Mouse (Mus musculus): ENCODE measurements around the gene Fosl2. TPM values are rescaled to one million over a fixed set of nuclear protein-coding genes. Genes with fewer than 3 reads are reported as not detected.

Gene Fosl2
- 0.80 and 1.1 TPM in 2 replicates for polyA plus RNA-seq (2014; fragmentation: Nextera tagmentation; extraction: Ambion mirVana)

- Histone ChIP-seq H3K4me2 (replicated peaks) (peak within 1 kb of the TSS; percentile 89), H3K4me3 (replicated peaks; ENCODE audit: low read length) (peak within 1 kb of the TSS; percentile 62), H3K4me1 (replicated peaks; ENCODE audit: control insufficient read depth, insufficient read depth, low read length) (peaks cover 15% of the 10 kb centered on the region; the same call in 1 of the 2 replicates), H3K9ac (peak within 1 kb of the TSS; percentile 70), H3K27me3 (ENCODE audit: control insufficient read depth, insufficient read depth, low read length) (peaks cover 51% of the 10 kb centered on the region), H3K9me3 (ENCODE audit: control insufficient read depth, low read length) (no peaks in the 10 kb centered on the region), H3K36me3 (replicated peaks; ENCODE audit: control insufficient read depth, insufficient read depth) (no peaks in the 10 kb centered on the region), H3K27ac (peak within 1 kb of the TSS; percentile 71)
- peak; percentile 87 for ATAC-seq (ENCODE audit: low FRiP score)
- WGBS: under 1% methylated on average over 62 of the region's 85 CpGs
- peak; percentile 79 for DNase-seq (ENCODE audit: low spot score)
These were observed at the start of gene Fosl2 for GRCm38 (mm10) chr5:32135336-32136206. Fosl2 (plus strand) TSS chr5:32135801.

- Histone ChIP-seq H3K4me3 (replicated peaks; ENCODE audit: low read length) (no peak overlapping the region), H3K27ac (no peak overlapping the region), H3K4me1 (replicated peaks; ENCODE audit: control insufficient read depth, insufficient read depth, low read length) (peaks cover 4% of the 10 kb centered on the region; the same call in 1 of the 2 replicates), H3K36me3 (replicated peaks; ENCODE audit: control insufficient read depth, insufficient read depth) (no peaks in the 10 kb centered on the region), H3K9ac (no peak overlapping the region), H3K4me2 (replicated peaks) (no peak overlapping the region), H3K27me3 (ENCODE audit: control insufficient read depth, insufficient read depth, low read length) (no peaks in the 10 kb centered on the region), H3K9me3 (ENCODE audit: control insufficient read depth, low read length) (no peaks in the 10 kb centered on the region)
- 85% methylated on average over 2 of the region's 2 CpGs for WGBS
- no peak for ATAC-seq (ENCODE audit: low FRiP score)
- no peak for DNase-seq (ENCODE audit: low spot score)
These were observed 49.6 kb upstream of the Fosl2 start for GRCm38 (mm10) chr5:32085971-32086370.

GRCm38 (mm10) chr5:32086526-32087090, 49.0 kb upstream of the Fosl2 start:
- DNase-seq (ENCODE audit: low spot score) (no peak), ATAC-seq (ENCODE audit: low FRiP score) (no peak)
- no peak overlapping the region for H3K9ac ChIP-seq
- no peaks in the 10 kb centered on the region for H3K27me3 ChIP-seq (ENCODE audit: control insufficient read depth, insufficient read depth, low read length)
- H3K4me3 ChIP-seq (replicated peaks; ENCODE audit: low read length): no peak overlapping the region
- no peaks in the 10 kb centered on the region for H3K36me3 ChIP-seq (replicated peaks; ENCODE audit: control insufficient read depth, insufficient read depth)
- no peaks in the 10 kb centered on the region for H3K9me3 ChIP-seq (ENCODE audit: control insufficient read depth, low read length)
- WGBS: 95% methylated on average over 6 of the region's 6 CpGs
- H3K4me1 ChIP-seq (replicated peaks; ENCODE audit: control insufficient read depth, insufficient read depth, low read length): no peaks in the 10 kb centered on the region
- H3K27ac ChIP-seq: no peak overlapping the region
- H3K4me2 ChIP-seq (replicated peaks): no peak overlapping the region

GRCm38 (mm10) chr5:32089481-32089880, 46.1 kb upstream of the Fosl2 start:
- Histone ChIP-seq H3K36me3 (replicated peaks; ENCODE audit: control insufficient read depth, insufficient read depth) (no peaks in the 10 kb centered on the region), H3K27ac (no peak overlapping the region), H3K27me3 (ENCODE audit: control insufficient read depth, insufficient read depth, low read length) (no peaks in the 10 kb centered on the region), H3K4me2 (replicated peaks) (no peak overlapping the region), H3K9ac (no peak overlapping the region), H3K4me1 (replicated peaks; ENCODE audit: control insufficient read depth, insufficient read depth, low read length) (no peaks in the 10 kb centered on the region), H3K4me3 (replicated peaks; ENCODE audit: low read length) (no peak overlapping the region), H3K9me3 (ENCODE audit: control insufficient read depth, low read length) (no peaks in the 10 kb centered on the region)
- DNase-seq (ENCODE audit: low spot score) (no peak), ATAC-seq (ENCODE audit: low FRiP score) (no peak)
- WGBS: 66% methylated on average over 5 of the region's 5 CpGs

GRCm38 (mm10) chr5:32092281-32092680, 43.3 kb upstream of the Fosl2 start:
- Histone ChIP-seq H3K27ac (no peak overlapping the region), H3K9me3 (ENCODE audit: control insufficient read depth, low read length) (no peaks in the 10 kb centered on the region), H3K36me3 (replicated peaks; ENCODE audit: control insufficient read depth, insufficient read depth) (no peaks in the 10 kb centered on the region), H3K4me2 (replicated peaks) (no peak overlapping the region), H3K27me3 (ENCODE audit: control insufficient read depth, insufficient read depth, low read length) (no peaks in the 10 kb centered on the region), H3K4me3 (replicated peaks; ENCODE audit: low read length) (no peak overlapping the region), H3K9ac (no peak overlapping the region), H3K4me1 (replicated peaks; ENCODE audit: control insufficient read depth, insufficient read depth, low read length) (no peaks in the 10 kb centered on the region)
- ATAC-seq (ENCODE audit: low FRiP score) (no peak), DNase-seq (ENCODE audit: low spot score) (no peak)

GRCm38 (mm10) chr5:32098691-32099090, 36.9 kb upstream of the Fosl2 start:
- Histone ChIP-seq H3K27ac (no peak overlapping the region), H3K4me3 (replicated peaks; ENCODE audit: low read length) (no peak overlapping the region), H3K27me3 (ENCODE audit: control insufficient read depth, insufficient read depth, low read length) (no peaks in the 10 kb centered on the region), H3K4me1 (replicated peaks; ENCODE audit: control insufficient read depth, insufficient read depth, low read length) (no peaks in the 10 kb centered on the region), H3K36me3 (replicated peaks; ENCODE audit: control insufficient read depth, insufficient read depth) (no peaks in the 10 kb centered on the region), H3K9me3 (ENCODE audit: control insufficient read depth, low read length) (no peaks in the 10 kb centered on the region), H3K9ac (no peak overlapping the region), H3K4me2 (replicated peaks) (no peak overlapping the region)
- DNase-seq (ENCODE audit: low spot score) (no peak), ATAC-seq (ENCODE audit: low FRiP score) (no peak)
- WGBS: 65% methylated on average over 3 of the region's 3 CpGs

- Histone ChIP-seq H3K27ac (no peak overlapping the region), H3K27me3 (ENCODE audit: control insufficient read depth, insufficient read depth, low read length) (no peaks in the 10 kb centered on the region), H3K4me2 (replicated peaks) (no peak overlapping the region), H3K4me3 (replicated peaks; ENCODE audit: low read length) (no peak overlapping the region), H3K9ac (no peak overlapping the region), H3K36me3 (replicated peaks; ENCODE audit: control insufficient read depth, insufficient read depth) (no peaks in the 10 kb centered on the region), H3K4me1 (replicated peaks; ENCODE audit: control insufficient read depth, insufficient read depth, low read length) (no peaks in the 10 kb centered on the region), H3K9me3 (ENCODE audit: control insufficient read depth, low read length) (no peaks in the 10 kb centered on the region)
- 35% methylated on average over 5 of the region's 5 CpGs for WGBS
- DNase-seq (ENCODE audit: low spot score) (peak; percentile 58), ATAC-seq (ENCODE audit: low FRiP score) (peak; percentile 45; the same call in 1 of the 2 replicates)
These were observed 33.1 kb upstream of the Fosl2 start for GRCm38 (mm10) chr5:32102484-32102883.

- H3K4me3 ChIP-seq (replicated peaks; ENCODE audit: low read length): no peak overlapping the region
- H3K27me3 ChIP-seq (ENCODE audit: control insufficient read depth, insufficient read depth, low read length): no peaks in the 10 kb centered on the region
- H3K4me2 ChIP-seq (replicated peaks): no peak overlapping the region
- no peaks in the 10 kb centered on the region for H3K36me3 ChIP-seq (replicated peaks; ENCODE audit: control insufficient read depth, insufficient read depth)
- WGBS: 81% methylated on average over 6 of the region's 6 CpGs
- no peaks in the 10 kb centered on the region for H3K4me1 ChIP-seq (replicated peaks; ENCODE audit: control insufficient read depth, insufficient read depth, low read length)
- DNase-seq (ENCODE audit: low spot score): no peak
- H3K27ac ChIP-seq: no peak overlapping the region
- no peaks in the 10 kb centered on the region for H3K9me3 ChIP-seq (ENCODE audit: control insufficient read depth, low read length)
- ATAC-seq (ENCODE audit: low FRiP score): no peak
- no peak overlapping the region for H3K9ac ChIP-seq
These were observed 32.6 kb upstream of the Fosl2 start for GRCm38 (mm10) chr5:32102971-32103431.

GRCm38 (mm10) chr5:32103545-32103944, 32.1 kb upstream of the Fosl2 start:
- 90% methylated on average over 1 of the region's 1 CpGs for WGBS
- H3K4me1 ChIP-seq (replicated peaks; ENCODE audit: control insufficient read depth, insufficient read depth, low read length): no peaks in the 10 kb centered on the region

More at GRCm38 (mm10) chr5:32103545-32103944, 32.1 kb upstream of the Fosl2 start:
- H3K9ac ChIP-seq: no peak overlapping the region
- DNase-seq (ENCODE audit: low spot score): no peak
- H3K4me3 ChIP-seq (replicated peaks; ENCODE audit: low read length): no peak overlapping the region
- no peak for ATAC-seq (ENCODE audit: low FRiP score)
- H3K27ac ChIP-seq: no peak overlapping the region
- H3K9me3 ChIP-seq (ENCODE audit: control insufficient read depth, low read length): no peaks in the 10 kb centered on the region
- no peaks in the 10 kb centered on the region for H3K36me3 ChIP-seq (replicated peaks; ENCODE audit: control insufficient read depth, insufficient read depth)
- no peak overlapping the region for H3K4me2 ChIP-seq (replicated peaks)
- H3K27me3 ChIP-seq (ENCODE audit: control insufficient read depth, insufficient read depth, low read length): no peaks in the 10 kb centered on the region

Data from hindbrain, embryonic 14.5 days (tissue).